Mouse (Mus musculus) forebrain, embryonic 11.5 days (tissue): ENCODE results near the gene Secisbp2. TPM values are rescaled to one million over a fixed set of nuclear protein-coding genes. Genes with fewer than 3 reads are reported as not detected.
A peak's percentile ranks its signal among the peaks of the same experiment; 100 is the strongest.
"Not testable (repeated sequence)": the region's sequence is repeated elsewhere in the genome, so short reads cannot be mapped to it uniquely, and the experiment has no call there.

Source experiments
- ATAC-seq: fragments of 200-750 bp; cut with Nextera tagmentation; replicated peaks from 2 replicates; pipeline ENCODE4 v1.8.0; 2017; ENCODE audit warnings: moderate TSS enrichment; ENCODE audit not compliant: low FRiP score
- DNase-seq: peaks from one replicate; pipeline ENCODE4 v3.0.0-alpha.2; 2017; ENCODE audit warnings: low spot score
- H3K27ac ChIP-seq: fragments of 300-500 bp; sonication (generic); 2 replicates; pipeline ENCODE4 v1.5.1; 2014; ENCODE audit warnings: low read depth, low read length
- H3K27me3 ChIP-seq: fragments of 300-500 bp; sonication (generic); 2 replicates; pipeline ENCODE4 v1.6.1; 2014; ENCODE audit warnings: mild to moderate bottlenecking, low read length, mixed read lengths; ENCODE audit not compliant: control insufficient read depth, insufficient read depth
- H3K36me3 ChIP-seq: fragments of 300-500 bp; sonication (generic); 2 replicates; pipeline ENCODE4 v1.6.1; 2014; ENCODE audit warnings: mild to moderate bottlenecking, low read length, moderate library complexity, mixed read lengths; ENCODE audit not compliant: control insufficient read depth, insufficient read depth
- H3K4me1 ChIP-seq: fragments of 300-500 bp; sonication (generic); replicated peaks from 2 replicates; pipeline ENCODE4 v1.6.1; 2014; ENCODE audit warnings: low read length, mixed read lengths; ENCODE audit not compliant: control insufficient read depth, insufficient read depth
- H3K4me2 ChIP-seq: fragments of 300-500 bp; sonication (generic); 2 replicates; pipeline ENCODE4 v1.6.1; 2014; ENCODE audit warnings: low read depth, mild to moderate bottlenecking, low read length, moderate library complexity, mixed read lengths; ENCODE audit not compliant: severe bottlenecking
- H3K4me3 ChIP-seq: fragments of 300-500 bp; sonication (generic); 2 replicates; pipeline ENCODE4 v1.5.1; 2014; ENCODE audit warnings: low read depth, low read length
- H3K9ac ChIP-seq: fragments of 300-500 bp; sonication (generic); 2 replicates; pipeline ENCODE4 v1.6.1; 2014; ENCODE audit warnings: low read length
- H3K9me3 ChIP-seq: fragments of 300-500 bp; sonication (generic); 2 replicates; pipeline ENCODE4 v1.6.1; 2016; ENCODE audit warnings: low read length, mixed read lengths; ENCODE audit not compliant: control insufficient read depth
- WGBS: fragments of 180-500 bp; shearing (Covaris S2); extraction: QIAGEN DNeasy Blood & Tissue Kit; methylation state at CpG from one replicate; pipeline ENCODE4 v1.1.7; 2014; 5-methylcytosine and 5-hydroxymethylcytosine counted together
- polyA plus RNA-seq: library from polyadenylated mRNA; unstranded; fragments of >200 nt; fragmentation: Nextera tagmentation; extraction: Ambion mirVana; gene quantifications from 2 replicates; pipeline ENCODE4 v1.2.1, GENCODE M21; 2014

Secisbp2 gene
- polyA plus RNA-seq, 1 experiment from 2014 or later: 26.6 TPM

DNA sequence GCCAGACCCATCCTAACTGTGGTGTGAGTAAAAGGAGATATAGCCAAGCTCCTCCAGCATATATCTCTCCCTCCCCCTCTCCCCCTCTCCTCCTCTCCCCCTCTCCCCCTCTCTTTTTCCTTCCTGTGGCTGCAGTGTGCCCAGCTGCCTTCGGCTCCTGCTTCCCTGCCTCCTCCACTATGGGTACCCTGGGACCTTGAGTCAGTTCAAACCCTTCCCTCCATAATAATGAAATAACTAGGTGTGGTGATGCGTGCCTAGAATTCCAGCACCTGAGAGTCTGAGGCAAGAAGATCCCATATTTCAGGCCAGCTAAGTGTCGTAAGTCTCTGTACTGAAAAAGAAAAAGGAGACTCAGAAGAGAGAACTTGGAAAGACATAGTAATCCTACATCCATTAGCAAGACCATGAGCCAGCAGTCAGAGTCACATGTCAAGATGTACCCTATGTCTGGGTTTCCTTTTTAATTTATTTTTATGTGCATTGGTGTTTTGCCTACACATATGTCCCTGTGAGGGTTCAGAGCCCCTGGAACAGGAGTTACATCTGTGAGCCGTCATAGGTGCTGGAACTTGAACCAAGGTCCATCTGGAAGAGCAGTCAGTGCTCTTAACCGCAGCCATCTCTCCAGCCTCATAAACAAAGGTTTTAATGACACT, 18.8 kb upstream of the Secisbp2 start:
- H3K27me3 ChIP-seq: no peaks in the 10 kb centered on the region
- H3K9me3 ChIP-seq: no peaks in the 10 kb centered on the region
- ATAC-seq (no peak), DNase-seq (no peak)
- no peak overlapping the region for H3K4me3 ChIP-seq
- WGBS: 91% methylated on average over 5 of the region's 5 CpGs
- no peak overlapping the region for H3K4me2 ChIP-seq
- no peaks in the 10 kb centered on the region for H3K4me1 ChIP-seq
- no peak overlapping the region for H3K9ac ChIP-seq
- H3K27ac ChIP-seq: no peak overlapping the region
- no peaks in the 10 kb centered on the region for H3K36me3 ChIP-seq

DNA sequence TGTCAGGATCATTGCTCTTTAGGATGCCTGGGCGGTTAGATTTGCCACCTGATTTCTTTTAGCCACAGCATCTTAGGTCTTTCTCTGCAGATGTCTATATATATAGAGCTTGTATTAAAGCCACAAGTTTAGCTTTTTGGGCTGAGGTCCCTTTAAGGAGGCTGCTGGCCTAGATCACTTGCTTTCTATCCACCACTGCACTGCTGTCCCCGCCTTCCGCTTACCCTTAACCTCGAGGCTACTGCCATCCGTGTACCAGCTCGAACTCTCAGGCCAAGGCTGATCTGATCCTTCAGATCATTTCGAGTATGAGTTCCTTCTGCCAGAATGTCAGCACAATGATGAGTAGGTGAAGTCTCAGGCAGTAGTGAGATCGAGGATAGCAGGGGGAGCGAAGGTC, 16.1 kb upstream of the Secisbp2 start:
- H3K27me3 ChIP-seq, H3K4me3 ChIP-seq, H3K4me2 ChIP-seq, H3K27ac ChIP-seq, H3K4me1 ChIP-seq, H3K36me3 ChIP-seq, ATAC-seq, DNase-seq, H3K9ac ChIP-seq, H3K9me3 ChIP-seq: not testable (repeated sequence)
- WGBS: 81% methylated on average over 3 of the region's 9 CpGs

GRCm38 (mm10) chr13:51638958-51639357, 12.5 kb upstream of the Secisbp2 start:
- no peak overlapping the region for H3K9ac ChIP-seq
- no peaks in the 10 kb centered on the region for H3K9me3 ChIP-seq
- no peak for ATAC-seq
- H3K4me2 ChIP-seq: no peak overlapping the region
- 90% methylated on average over 4 of the region's 4 CpGs for WGBS
- no peaks in the 10 kb centered on the region for H3K4me1 ChIP-seq
- DNase-seq: no peak
- H3K27ac ChIP-seq: no peak overlapping the region
- H3K4me3 ChIP-seq: no peak overlapping the region
- H3K36me3 ChIP-seq: no peaks in the 10 kb centered on the region
- H3K27me3 ChIP-seq: no peaks in the 10 kb centered on the region

GRCm38 (mm10) chr13:51641424-51641823, 10.1 kb upstream of the Secisbp2 start:
- Histone ChIP-seq H3K36me3 (no peaks in the 10 kb centered on the region), H3K27ac (no peak overlapping the region), H3K4me3 (no peak overlapping the region), H3K27me3 (no peaks in the 10 kb centered on the region), H3K4me1 (no peaks in the 10 kb centered on the region), H3K9me3 (no peaks in the 10 kb centered on the region), H3K4me2 (no peak overlapping the region), H3K9ac (no peak overlapping the region)
- ATAC-seq: no peak
- 90% methylated on average over 3 of the region's 3 CpGs for WGBS
- no peak for DNase-seq

GRCm38 (mm10) chr13:51642171-51642778, 9.2 kb upstream of the Secisbp2 start:
- Histone ChIP-seq H3K36me3 (no peaks in the 10 kb centered on the region), H3K27ac (no peak overlapping the region), H3K27me3 (no peaks in the 10 kb centered on the region), H3K9me3 (no peaks in the 10 kb centered on the region), H3K9ac (no peak overlapping the region), H3K4me1 (peaks cover 6% of the 10 kb centered on the region), H3K4me3 (no peak overlapping the region), H3K4me2 (no peak overlapping the region)
- WGBS: 35% methylated on average over 11 of the region's 11 CpGs
- DNase-seq: no peak
- ATAC-seq: no peak

DNA sequence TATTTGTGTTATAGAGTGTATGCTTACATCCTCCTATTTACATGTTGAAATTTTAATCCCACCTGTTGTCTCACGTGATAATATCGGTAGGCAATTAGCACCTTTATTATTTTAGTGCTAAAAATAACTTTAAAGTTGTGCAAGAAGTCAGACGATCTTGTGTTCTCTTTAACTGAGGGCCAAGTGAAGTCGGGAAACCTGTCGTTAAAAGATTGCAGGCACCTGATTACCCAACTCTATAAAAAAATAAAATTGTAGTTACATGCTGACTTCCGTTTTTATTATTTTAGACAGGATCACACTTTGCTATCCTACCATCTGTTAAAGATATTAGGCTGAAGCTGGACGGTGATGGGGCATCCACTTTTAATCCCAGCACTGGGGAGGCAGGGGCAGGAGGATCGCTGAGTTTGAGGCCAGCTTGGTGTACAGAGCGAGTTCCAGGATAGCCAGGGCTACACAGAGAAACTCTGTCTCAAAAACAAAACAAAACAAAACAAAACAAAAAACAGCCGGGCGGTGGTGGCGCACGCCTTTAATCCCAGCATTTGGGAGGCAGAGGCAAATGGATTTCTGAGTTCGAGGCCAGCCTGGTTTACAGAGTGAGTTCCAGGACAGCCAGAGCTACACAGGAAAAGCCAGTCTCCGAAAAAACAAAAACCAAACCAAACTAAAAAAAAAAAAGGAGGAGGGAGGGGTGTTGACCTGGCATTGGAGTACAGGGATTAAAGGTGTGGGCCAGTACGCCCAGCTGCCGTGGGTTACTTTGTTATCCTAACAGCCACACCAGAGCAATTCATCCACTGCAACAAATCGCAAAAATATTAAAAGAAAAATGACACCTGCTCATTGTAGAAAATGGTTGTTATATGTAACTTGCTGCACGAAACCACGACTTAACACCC, 7.3 kb upstream of the Secisbp2 start:
- Histone ChIP-seq H3K4me1 (peaks cover 6% of the 10 kb centered on the region), H3K9me3 (no peaks in the 10 kb centered on the region), H3K27me3 (no peaks in the 10 kb centered on the region), H3K4me2 (peak overlapping the region; percentile 58), H3K27ac (peak overlapping the region; percentile 46; the same call in 1 of the 2 replicates), H3K9ac (peak overlapping the region; percentile 69), H3K4me3 (peak overlapping the region; percentile 90), H3K36me3 (no peaks in the 10 kb centered on the region)
- WGBS: 47% methylated on average over 20 of the region's 20 CpGs
- ATAC-seq: peak; percentile 15; the same call in 1 of the 2 replicates
- DNase-seq: no peak

GRCm38 (mm10) chr13:51644829-51645789, 6.4 kb upstream of the Secisbp2 start, which contains the start of gene Cks2:
Gene Cks2 (plus strand): TSS chr13:51645232.
- no peaks in the 10 kb centered on the region for H3K9me3 ChIP-seq
- WGBS: under 1% methylated on average over 83 of the region's 83 CpGs
- H3K9ac ChIP-seq: peak within 1 kb of the TSS; percentile 94
- H3K27me3 ChIP-seq: no peaks in the 10 kb centered on the region
- H3K4me1 ChIP-seq: peaks cover 6% of the 10 kb centered on the region
- DNase-seq (peak; percentile 98), ATAC-seq (peak; percentile 98)
- H3K36me3 ChIP-seq: no peaks in the 10 kb centered on the region; the same call in 1 of the 2 replicates
- H3K4me3 ChIP-seq: peak within 1 kb of the TSS; percentile 90
- H3K27ac ChIP-seq: peak within 1 kb of the TSS; percentile 71
- H3K4me2 ChIP-seq: peak within 1 kb of the TSS; percentile 68

DNA sequence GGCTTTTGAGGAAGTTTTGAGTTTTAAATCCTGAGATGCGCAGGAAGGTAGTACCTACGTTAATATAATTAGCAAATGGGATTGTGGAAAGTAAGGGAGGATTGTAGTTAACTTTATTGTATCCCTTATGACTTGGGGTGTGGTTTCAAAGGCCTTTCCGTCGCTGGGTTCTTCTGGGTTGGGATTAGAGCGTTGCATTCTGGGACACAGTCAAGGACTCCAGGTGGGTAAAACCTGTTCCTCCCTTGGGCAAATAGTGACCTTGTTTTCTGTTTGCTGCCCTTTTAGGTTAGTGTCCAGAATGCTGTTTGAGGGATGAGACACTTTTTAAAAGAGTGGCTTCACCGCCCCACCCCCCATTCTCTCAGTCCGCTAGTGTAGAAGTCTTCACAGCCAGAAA, 5.6 kb upstream of the Secisbp2 start:
- Histone ChIP-seq H3K4me2 (peak overlapping the region; percentile 68), H3K4me1 (peaks cover 8% of the 10 kb centered on the region), H3K36me3 (no peaks in the 10 kb centered on the region; the same call in 1 of the 2 replicates), H3K9ac (peak overlapping the region; percentile 94), H3K9me3 (no peaks in the 10 kb centered on the region), H3K27me3 (no peaks in the 10 kb centered on the region), H3K4me3 (peak overlapping the region; percentile 90), H3K27ac (peak overlapping the region; percentile 71; the same call in 1 of the 2 replicates)
- 1% methylated on average over 7 of the region's 7 CpGs for WGBS
- no peak for ATAC-seq
- no peak for DNase-seq
